Mouse (Mus musculus): ENCODE results near the gene Nsrp1.
"Not testable (repeated sequence)": the region's sequence is repeated elsewhere in the genome, so short reads cannot be mapped to it uniquely, and the experiment has no call there.

Nsrp1 gene

GRCm38 (mm10) chr11:77078273-77079134 lies at the start of gene Nsrp1:
TSS of gene Nsrp1 (minus strand) at chr11:77078435.
- DNase-seq (ENCODE audit: low spot score) = peak; percentile 92

- DNase-seq (ENCODE audit: low spot score) = no peak
These were observed 32.9 kb upstream of the Nsrp1 start for GRCm38 (mm10) chr11:77111141-77111540.

GRCm38 (mm10) chr11:77108442-77108841 lies 30.2 kb upstream of the Nsrp1 start:
- DNase-seq (ENCODE audit: low spot score) = no peak

- not testable (repeated sequence) for DNase-seq (ENCODE audit: low spot score)
These were observed 29.6 kb upstream of the Nsrp1 start for GRCm38 (mm10) chr11:77107872-77108271.

- no peak for DNase-seq (ENCODE audit: low spot score)
These were observed 28.7 kb upstream of the Nsrp1 start for GRCm38 (mm10) chr11:77106961-77107360.

- DNase-seq (ENCODE audit: low spot score) = peak; percentile 81
These were observed 22.1 kb upstream of the Nsrp1 start for GRCm38 (mm10) chr11:77100137-77100937.

- DNase-seq (ENCODE audit: low spot score) = no peak
These were observed 20.2 kb upstream of the Nsrp1 start for GRCm38 (mm10) chr11:77098332-77098972.

GRCm38 (mm10) chr11:77096991-77097390 lies 18.8 kb upstream of the Nsrp1 start:
- no peak for DNase-seq (ENCODE audit: low spot score)

GRCm38 (mm10) chr11:77096581-77096980 lies 18.3 kb upstream of the Nsrp1 start:
- DNase-seq (ENCODE audit: low spot score) = no peak

- DNase-seq (ENCODE audit: low spot score) = no peak
These were observed 17.0 kb upstream of the Nsrp1 start for GRCm38 (mm10) chr11:77095206-77095605.

GRCm38 (mm10) chr11:77094136-77094535 lies 15.9 kb upstream of the Nsrp1 start:
- DNase-seq (ENCODE audit: low spot score) = peak; percentile 11

- peak; percentile 19 for DNase-seq (ENCODE audit: low spot score)
These were observed 15.0 kb upstream of the Nsrp1 start for GRCm38 (mm10) chr11:77093208-77093607.

- DNase-seq (ENCODE audit: low spot score) = no peak
These were observed 10.9 kb upstream of the Nsrp1 start for GRCm38 (mm10) chr11:77089162-77089561.

GRCm38 (mm10) chr11:77087004-77087403 lies 8.8 kb upstream of the Nsrp1 start:
- no peak for DNase-seq (ENCODE audit: low spot score)

GRCm38 (mm10) chr11:77084001-77084682 lies 5.9 kb upstream of the Nsrp1 start:
- DNase-seq (ENCODE audit: low spot score) = no peak

GRCm38 (mm10) chr11:77079361-77079760 lies 1.1 kb upstream of the Nsrp1 start:
- DNase-seq (ENCODE audit: low spot score) = no peak

GRCm38 (mm10) chr11:77077792-77078191 lies 443 bp downstream of the Nsrp1 start:
- DNase-seq (ENCODE audit: low spot score) = no peak

GRCm38 (mm10) chr11:77077331-77077730 lies 904 bp downstream of the Nsrp1 start:
- not testable (repeated sequence) for DNase-seq (ENCODE audit: low spot score)

- no peak for DNase-seq (ENCODE audit: low spot score)
These were observed 7.5 kb downstream of the Nsrp1 start for GRCm38 (mm10) chr11:77070721-77071120.

GRCm38 (mm10) chr11:77068825-77069224 lies 9.4 kb downstream of the Nsrp1 start:
- DNase-seq (ENCODE audit: low spot score) = no peak

GRCm38 (mm10) chr11:77063406-77063805 lies 14.8 kb downstream of the Nsrp1 start:
- no peak for DNase-seq (ENCODE audit: low spot score)

- no peak for DNase-seq (ENCODE audit: low spot score)
These were observed 16.3 kb downstream of the Nsrp1 start for GRCm38 (mm10) chr11:77061951-77062350.
